Mouse (Mus musculus) limb, embryonic 10.5 days (tissue): ENCODE measurements around the gene Tbx4. TPM values are rescaled to one million over a fixed set of nuclear protein-coding genes. Genes with fewer than 3 reads are reported as not detected.
A peak's percentile ranks its signal among the peaks of the same experiment; 100 is the strongest.

ENCODE experiments used
- DNase-seq: peaks from one replicate; pipeline ENCODE4 v3.0.0-alpha.2; 2017; ENCODE audit warnings: low spot score
- H3K27ac ChIP-seq: fragments of 300-500 bp; sonication (generic); 2 replicates; pipeline ENCODE4 v1.5.1; 2016; ENCODE audit warnings: mild to moderate bottlenecking
- H3K27me3 ChIP-seq: fragments of 300-500 bp; sonication (generic); 2 replicates; pipeline ENCODE4 v1.6.1; 2016; ENCODE audit warnings: low read depth, mild to moderate bottlenecking; ENCODE audit not compliant: poor library complexity, severe bottlenecking
- H3K36me3 ChIP-seq: fragments of 300-500 bp; sonication (generic); 2 replicates; pipeline ENCODE4 v1.6.1; 2016; ENCODE audit warnings: mild to moderate bottlenecking, moderate library complexity
- H3K4me1 ChIP-seq: fragments of 300-500 bp; sonication (generic); 2 replicates; pipeline ENCODE4 v1.6.1; 2016
- H3K4me3 ChIP-seq: fragments of 300-500 bp; sonication (generic); 2 replicates; pipeline ENCODE4 v1.5.1; 2016; ENCODE audit warnings: mild to moderate bottlenecking, moderate library complexity
- H3K9me3 ChIP-seq: fragments of 300-500 bp; sonication (generic); replicated peaks from 2 replicates; pipeline ENCODE4 v1.6.1; 2016; ENCODE audit warnings: mild to moderate bottlenecking
- WGBS: fragments of 180-500 bp; shearing (Covaris S2); methylation state at CpG from one replicate; pipeline ENCODE4 v1.1.7; 2016; 5-methylcytosine and 5-hydroxymethylcytosine counted together
- polyA plus RNA-seq: library from polyadenylated mRNA; unstranded; fragments of >200 nt; fragmentation: Nextera tagmentation; extraction: Ambion mirVana; gene quantifications from 2 replicates; pipeline ENCODE4 v1.2.1, GENCODE M21; 2016

Gene Tbx4
- polyA plus RNA-seq, 1 experiment from 2014 or later: 49.0 TPM

DNA sequence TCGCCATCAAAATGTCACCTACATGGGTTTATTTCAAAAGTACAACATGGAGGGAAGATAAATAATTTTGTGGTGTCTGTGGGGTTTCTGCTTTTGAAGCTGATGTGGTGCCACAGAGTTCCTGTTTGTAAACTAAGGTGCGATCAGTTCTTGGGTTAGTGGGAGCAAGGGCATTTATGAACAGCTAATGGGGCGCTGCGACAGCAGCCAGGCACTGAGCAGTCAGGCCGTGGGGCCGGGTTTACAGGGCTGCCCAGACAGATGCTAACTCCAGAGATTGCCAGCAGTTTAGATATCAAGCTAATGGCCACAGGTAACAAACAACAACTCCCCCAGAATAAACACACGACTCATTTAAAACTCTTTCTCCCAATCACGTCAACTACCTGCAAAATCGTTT, 75.3 kb downstream of the Tbx4 start:
- H3K4me3 ChIP-seq: peak overlapping the region; percentile 15
- WGBS: 39% methylated on average over 9 of the region's 9 CpGs

More for the DNA sequence above, 75.3 kb downstream of the Tbx4 start:
- peak; percentile 56 for DNase-seq
- no peaks in the 10 kb centered on the region for H3K27me3 ChIP-seq
- H3K4me1 ChIP-seq: peaks cover 57% of the 10 kb centered on the region
- peak overlapping the region; percentile 85 for H3K27ac ChIP-seq
- no peaks in the 10 kb centered on the region for H3K36me3 ChIP-seq
- no peaks in the 10 kb centered on the region for H3K9me3 ChIP-seq

Other genes with a start within 250 kb of the Tbx4 start
- 4.0 and 5.3 TPM in 2 replicates for gene Tbx2, start 53.9 kb upstream of the Tbx4 start, polyA plus RNA-seq
- gene Gm11444, start 36.1 kb upstream of the Tbx4 start, polyA plus RNA-seq: not detected in 2 replicates